Comparison of ENCODE assay signal across 12 mouse cellular contexts in the genomic region with DNA sequence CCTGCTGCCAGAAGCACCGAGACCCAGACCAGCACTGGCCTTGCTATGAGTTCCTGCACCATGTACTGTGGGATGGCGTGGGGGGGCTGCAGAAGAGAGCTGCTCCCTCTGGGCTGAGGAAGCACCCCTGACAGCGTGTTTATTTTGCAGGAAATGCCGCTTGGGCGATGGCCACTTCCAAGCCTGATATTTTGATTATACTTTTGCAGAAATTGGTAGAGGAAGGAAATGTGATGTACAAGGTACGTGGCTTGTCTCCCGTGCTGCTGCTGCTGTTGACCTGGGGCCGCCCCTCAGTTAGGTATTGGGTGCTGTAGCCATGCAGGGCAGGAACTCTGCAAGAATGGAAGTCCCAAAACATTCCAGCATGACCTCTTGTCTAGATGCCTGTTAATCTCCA. TPM values are rescaled to one million over a fixed set of nuclear protein-coding genes. Genes with fewer than 3 reads are reported as not detected.
DNase-seq lines count a peak whose midpoint lies in the region; ATAC-seq and TF ChIP-seq lines count a peak whose summit lies in the region.
"Had no signal": no experiment of that assay in that cellular context is flagged by ENCODE, and none has a peak within 500 bp of the region (broad histone marks: within the 10 kb centered on the region; RNA-seq: fewer than 3 reads in every experiment).

No protein-coding gene starts in this region.

- no peak overlapping the region for H3K4me3 ChIP-seq in heart, adult 2 months
- no peak overlapping the region for H3K4me3 ChIP-seq in heart, embryonic 12.5 days
- H3K4me3 ChIP-seq in neural tube, embryonic 13.5 days = no peak overlapping the region
- H3K4me3 ChIP-seq: forebrain, embryonic 15.5 days had no signal

- no peak for ATAC-seq in heart, embryonic 12.5 days (ENCODE audit: insufficient number of reproducible peaks, low FRiP score)
- no peak for ATAC-seq in neural tube, embryonic 13.5 days (ENCODE audit: low read depth)
- ATAC-seq: forebrain, embryonic 15.5 days had no signal

- no peak overlapping the region for H3K4me2 ChIP-seq in heart, embryonic 12.5 days
- H3K4me2 ChIP-seq in neural tube, embryonic 13.5 days = no peak overlapping the region
- H3K4me2 ChIP-seq: forebrain, embryonic 15.5 days had no signal

- peak; percentile 58 to 72 for DNase-seq in heart, adult 2 months
- no peak for DNase-seq in neural tube, embryonic 10.5 days (ENCODE audit: extremely low spot score, low spot score)
- DNase-seq in kidney, postnatal 14 days = peak; percentile 78
- DNase-seq in urinary bladder, adult 2 months (ENCODE audit: low spot score) = no peak
- DNase-seq in right cerebral cortex, postnatal 10 days (ENCODE audit: low spot score in 2 of 2) = no peak
- no peak for DNase-seq in frontal cortex, postnatal 10 days (ENCODE audit: low spot score in 2 of 2)
- DNase-seq: layer of hippocampus, postnatal 36 days; right cerebral cortex, postnatal 14 days had no signal

- TF ChIP-seq POLR2A in heart, adult 2 months (IDR thresholded peaks at IDR 0.05; ENCODE audit: insufficient read depth, low read depth, low read length) = peak; percentile 29; the same call in 1 of the 2 replicates

- H3K27ac ChIP-seq in heart, adult 2 months = peak overlapping the region; percentile 92
- no peak overlapping the region for H3K27ac ChIP-seq in heart, embryonic 12.5 days (ENCODE audit: poor library complexity, severe bottlenecking)
- H3K27ac ChIP-seq in neural tube, embryonic 13.5 days (replicated peaks) = peak overlapping the region; percentile 56
- H3K27ac ChIP-seq: forebrain, embryonic 15.5 days; liver, embryonic 14.5 days had no signal

- peaks cover 11% of the 10 kb centered on the region for H3K4me1 ChIP-seq in heart, adult 2 months (ENCODE audit: control insufficient read depth, insufficient read depth, low read length)
- peaks cover 31% of the 10 kb centered on the region for H3K4me1 ChIP-seq in heart, embryonic 12.5 days (replicated peaks)
- peaks cover 25% of the 10 kb centered on the region for H3K4me1 ChIP-seq in neural tube, embryonic 13.5 days (replicated peaks)

- 54% methylated on average over 8 of the region's 8 CpGs for WGBS in heart, adult 2 months
- 72% methylated on average over 8 of the region's 8 CpGs for WGBS in heart, embryonic 12.5 days
- WGBS in neural tube, embryonic 13.5 days = 91% methylated on average over 8 of the region's 8 CpGs

- H3K9me3 ChIP-seq in heart, embryonic 12.5 days (replicated peaks) = 0 out of 2 replicates have a peak, but pooled peaks cover 4% of the 10 kb centered on the region
- no peaks in the 10 kb centered on the region for H3K9me3 ChIP-seq in neural tube, embryonic 13.5 days
- H3K9me3 ChIP-seq: forebrain, embryonic 15.5 days had no signal

- TF ChIP-seq EP300 in heart, adult 2 months (IDR thresholded peaks at IDR 0.05; ENCODE audit: insufficient read depth, low read depth, low read length) = peak; percentile 97

- intact Hi-C loops in heart, adult 2 months (cut with DNase I) = loop anchor here (5.0 kb wide), 1 partner anchor 37 kb away; no protein-coding TSS in a partner anchor

- H3K9ac ChIP-seq in heart, adult 2 months (ENCODE audit: low read depth, low read length) = no peak overlapping the region
- no peak overlapping the region for H3K9ac ChIP-seq in heart, embryonic 12.5 days
- no peak overlapping the region for H3K9ac ChIP-seq in neural tube, embryonic 13.5 days
- H3K9ac ChIP-seq: forebrain, embryonic 15.5 days; liver, embryonic 14.5 days had no signal

- H3K79me2 ChIP-seq in heart, adult 2 months (replicated peaks; ENCODE audit: control insufficient read depth, insufficient read depth, low read length) = no peaks in the 10 kb centered on the region

- no peaks in the 10 kb centered on the region for H3K27me3 ChIP-seq in heart, adult 2 months (ENCODE audit: control insufficient read depth, insufficient read depth, low read length)
- H3K27me3 ChIP-seq in heart, embryonic 12.5 days (replicated peaks) = no peaks in the 10 kb centered on the region
- H3K27me3 ChIP-seq in neural tube, embryonic 13.5 days = no peaks in the 10 kb centered on the region
- H3K27me3 ChIP-seq: forebrain, embryonic 15.5 days had no signal

- peaks cover 4% of the 10 kb centered on the region for H3K36me3 ChIP-seq in heart, adult 2 months (ENCODE audit: control insufficient read depth, insufficient read depth, low read length)
- H3K36me3 ChIP-seq in heart, embryonic 12.5 days = peaks cover 93% of the 10 kb centered on the region
- peaks cover 31% of the 10 kb centered on the region for H3K36me3 ChIP-seq in neural tube, embryonic 13.5 days
- H3K36me3 ChIP-seq: forebrain, embryonic 15.5 days had no signal

- no peak for TF ChIP-seq CTCF in heart, adult 2 months (IDR thresholded peaks at IDR 0.05)

RNA-seq across cellular contexts. Expression of a gene that starts 43.6 kb away (rescaled TPM):
- 10 to 100 TPM; 21.4 to 22.1 TPM for total RNA-seq in heart, adult 2 months (2021)
- polyA plus RNA-seq in heart, adult 2 months (2012; rRNA removed) = 47.7 and 65.8 TPM in 2 replicates
- 46.7 and 47.8 TPM in 2 replicates for polyA plus RNA-seq in heart, embryonic 12.5 days (2016; fragmentation: Nextera tagmentation; extraction: Ambion mirVana)
- polyA plus RNA-seq in neural tube, embryonic 13.5 days (2015; fragmentation: Nextera tagmentation; extraction: Ambion mirVana) = 13.3 and 15.4 TPM in 2 replicates
- polyA plus RNA-seq in urinary bladder, adult 2 months (2012; rRNA removed) = 66.7 and 82.0 TPM in 2 replicates

Comparison
In these comparisons a context has a peak if more than half of its experiments do, and no peak if none do; other contexts are left out.
1. DNase-seq: peak in heart, adult 2 months (2 of 2) and kidney, postnatal 14 days (single experiment); none in neural tube, embryonic 10.5 days (single experiment), urinary bladder, adult 2 months (single experiment), right cerebral cortex, postnatal 10 days (0 of 2) and frontal cortex, postnatal 10 days (0 of 2).